Mouse (Mus musculus): ENCODE measurements around the gene Pus7.
"Not testable (repeated sequence)": the region's sequence is repeated elsewhere in the genome, so short reads cannot be mapped to it uniquely, and the experiment has no call there.

Gene Pus7

GRCm38 (mm10) chr5:23762531-23762930 lies 21.0 kb downstream of the Pus7 start:
- in situ Hi-C loops (cut with MboI; ENCODE audit: unreplicated experiment in 2 of 2): loop anchor here in 1 of 2 experiments (25.0 kb wide), 1 partner anchor 500 kb away; no protein-coding TSS in a partner anchor

DNA sequence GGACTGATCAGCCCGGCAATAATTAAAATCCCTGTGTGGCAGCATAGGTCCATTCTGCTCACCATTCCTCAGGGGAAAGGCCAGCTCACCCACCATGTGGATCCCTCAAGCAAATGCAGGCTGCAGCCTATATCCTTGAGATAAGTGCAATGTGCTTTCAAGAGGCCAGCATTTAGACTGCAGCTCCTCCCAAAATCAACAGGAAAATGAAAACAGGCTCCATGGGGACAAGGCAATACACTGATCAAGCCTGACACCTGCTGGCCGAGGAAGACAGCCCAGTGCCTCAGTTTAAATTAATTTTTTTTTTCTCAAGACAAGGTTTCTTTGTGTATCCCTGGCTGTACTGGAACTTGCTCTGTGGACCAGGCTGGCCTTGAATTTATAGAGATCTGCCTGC lies 24.9 kb downstream of the Pus7 start:
- in situ Hi-C loops (cut with MboI; ENCODE audit: unreplicated experiment in 2 of 2): loop anchor here (10.0 to 25.0 kb wide), 4 partner anchors 84 to 496 kb away; no protein-coding TSS in a partner anchor

- in situ Hi-C loops (cut with MboI; ENCODE audit: unreplicated experiment in 2 of 2): loop anchor here (10.0 to 25.0 kb wide), 4 partner anchors 82 to 494 kb away; no protein-coding TSS in a partner anchor
These were observed 27.1 kb downstream of the Pus7 start for GRCm38 (mm10) chr5:23756368-23756767.

GRCm38 (mm10) chr5:23755591-23755990 lies 27.9 kb downstream of the Pus7 start:
- in situ Hi-C loops (cut with MboI; ENCODE audit: unreplicated experiment in 2 of 2): loop anchor here (10.0 to 25.0 kb wide), 4 partner anchors 81 to 493 kb away; no protein-coding TSS in a partner anchor

- in situ Hi-C loops (cut with MboI; ENCODE audit: unreplicated experiment in 2 of 2): loop anchor here (5.0 to 25.0 kb wide), 6 partner anchors 33 to 488 kb away; no protein-coding TSS in a partner anchor
These were observed 33.6 kb downstream of the Pus7 start for GRCm38 (mm10) chr5:23749882-23750281.

DNA sequence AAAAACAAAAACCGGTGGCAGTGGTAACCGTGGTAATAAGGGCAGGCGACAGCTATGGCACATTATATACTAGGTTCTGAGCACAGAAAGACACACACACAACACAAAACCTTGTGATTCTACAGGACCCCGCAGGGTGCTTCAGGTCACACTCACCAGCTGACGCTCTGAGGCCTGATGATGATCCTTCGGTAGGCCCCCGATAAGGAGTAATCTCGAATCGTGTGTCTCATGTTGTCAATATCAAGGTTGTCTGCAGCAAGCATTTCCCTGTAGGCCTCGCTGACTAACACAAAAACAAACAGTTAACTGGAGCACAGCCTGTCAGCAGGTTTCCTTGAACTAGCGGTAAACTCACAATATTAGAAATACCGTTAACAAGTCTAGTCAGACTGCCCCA lies 40.2 kb downstream of the Pus7 start:
- in situ Hi-C loops (cut with MboI; ENCODE audit: unreplicated experiment in 2 of 2): no loop called here

DNA sequence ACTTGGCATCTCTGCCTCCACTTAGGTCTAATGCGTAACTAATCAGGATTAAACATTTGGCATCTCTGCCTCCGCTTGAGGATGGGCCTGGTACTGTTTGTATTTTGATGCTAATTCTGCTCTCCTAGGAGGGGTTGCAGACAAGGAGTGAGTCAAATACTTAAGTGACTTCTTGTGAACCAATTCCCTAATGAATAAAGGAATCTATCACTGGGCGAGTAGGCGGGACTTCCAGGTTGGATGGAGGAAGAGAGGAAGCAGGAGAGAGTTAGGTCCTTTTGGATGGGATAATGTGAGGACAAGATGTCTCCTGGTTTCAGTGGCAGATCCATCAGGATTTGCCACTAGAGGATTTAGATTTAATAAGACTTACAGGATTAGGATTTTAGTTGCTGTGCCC lies 46.4 kb downstream of the Pus7 start:
- in situ Hi-C loops (cut with MboI; ENCODE audit: unreplicated experiment in 2 of 2): no loop called here

GRCm38 (mm10) chr5:23736366-23736765 lies 47.1 kb downstream of the Pus7 start:
- in situ Hi-C loops (cut with MboI; ENCODE audit: unreplicated experiment in 2 of 2): no loop called here

DNA sequence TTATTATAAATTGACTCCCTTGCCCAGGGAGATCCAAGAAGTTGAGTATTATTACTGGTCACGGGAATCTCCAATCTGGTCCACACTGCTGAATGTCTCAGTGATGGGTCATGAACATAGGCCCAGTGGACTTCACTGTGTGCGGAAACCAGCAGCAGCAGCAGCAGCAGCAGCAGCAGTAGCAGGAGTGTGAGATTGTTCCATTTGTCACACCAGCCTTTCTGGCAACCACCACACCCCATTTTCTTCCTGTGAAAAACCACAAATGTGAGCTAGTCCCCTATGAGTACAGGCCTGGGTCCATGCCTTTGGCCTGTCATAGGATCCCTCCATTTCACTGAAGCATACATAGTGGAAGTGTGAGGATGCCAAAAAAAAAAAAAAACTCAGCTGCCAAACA lies 61.6 kb downstream of the Pus7 start:
- in situ Hi-C loops (cut with MboI; ENCODE audit: unreplicated experiment in 2 of 2): no loop called here

- in situ Hi-C loops (cut with MboI; ENCODE audit: unreplicated experiment in 2 of 2): loop anchor here in 1 of 2 experiments (5.0 kb wide), 1 partner anchor 33 kb away; no protein-coding TSS in a partner anchor
These were observed 64.6 kb downstream of the Pus7 start for GRCm38 (mm10) chr5:23718881-23719328.

DNA sequence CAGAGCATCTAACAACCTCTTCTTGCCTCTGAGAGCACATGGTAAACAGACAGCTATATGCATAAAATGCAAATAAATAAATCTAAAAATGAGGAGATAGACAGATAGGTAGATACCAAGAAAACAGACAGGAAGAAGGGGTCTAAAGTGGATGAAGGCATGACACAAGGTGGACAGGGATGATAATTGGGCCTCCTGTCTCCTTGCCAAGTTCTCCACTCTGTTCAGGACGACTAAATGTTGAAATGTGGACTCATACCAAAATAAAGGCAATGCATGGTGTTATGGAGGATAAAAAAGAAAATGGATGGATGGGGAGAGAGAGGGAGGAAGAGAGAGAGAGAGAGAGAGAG lies 65.4 kb downstream of the Pus7 start:
- in situ Hi-C loops (cut with MboI; ENCODE audit: unreplicated experiment in 2 of 2): loop anchor here in 1 of 2 experiments (5.0 kb wide), 1 partner anchor 34 kb away; no protein-coding TSS in a partner anchor

- in situ Hi-C loops (cut with MboI; ENCODE audit: unreplicated experiment in 2 of 2): loop anchor here in 1 of 2 experiments (5.0 kb wide), 1 partner anchor 35 kb away; no protein-coding TSS in a partner anchor
These were observed 65.9 kb downstream of the Pus7 start for GRCm38 (mm10) chr5:23717469-23718181.

- in situ Hi-C loops (cut with MboI; ENCODE audit: unreplicated experiment in 2 of 2): loop anchor here in 1 of 2 experiments (5.0 kb wide), 1 partner anchor 139 kb away; no protein-coding TSS in a partner anchor
These were observed 69.8 kb downstream of the Pus7 start for GRCm38 (mm10) chr5:23713401-23714335.

DNA sequence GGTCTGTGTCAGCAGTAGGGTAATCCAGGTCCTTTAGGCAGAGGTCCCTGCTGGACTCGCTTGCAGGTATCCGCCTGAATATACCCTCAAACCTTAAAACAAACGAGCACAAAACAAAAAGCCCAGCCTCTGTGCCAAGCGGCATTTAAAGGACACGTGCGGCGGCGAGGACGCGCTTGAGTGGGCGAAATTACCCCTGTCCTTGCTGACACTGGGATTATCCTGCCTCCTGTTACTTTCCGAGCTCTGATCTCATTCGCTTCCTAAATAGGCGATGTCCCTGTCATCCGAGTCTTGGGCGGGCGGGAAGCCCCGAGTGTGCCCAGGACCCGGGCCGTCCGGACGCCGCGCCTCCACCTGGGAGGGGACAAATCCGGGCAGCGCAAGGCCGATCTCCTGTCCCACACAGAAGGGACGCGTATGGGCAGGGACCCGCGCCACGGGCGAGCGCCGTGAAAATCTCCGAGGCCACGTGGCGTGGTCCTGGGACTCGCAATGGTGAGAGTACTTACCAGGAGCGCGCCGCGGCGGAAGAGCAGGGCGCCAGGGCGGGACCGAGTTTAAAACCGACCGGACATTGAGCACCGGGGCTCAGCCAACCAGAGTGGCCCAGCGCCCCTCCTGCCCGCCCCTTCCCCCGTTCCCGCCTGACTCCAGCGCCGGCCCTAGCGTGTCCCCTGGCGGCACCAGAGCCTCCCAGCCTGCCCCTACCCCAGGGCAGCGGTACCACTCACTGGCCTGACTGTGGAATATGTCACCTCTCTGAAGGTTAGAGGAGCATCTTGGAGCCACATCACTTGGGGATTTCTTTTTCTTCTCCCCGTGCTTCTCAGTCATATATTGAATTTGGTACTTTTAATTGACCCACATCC lies 71.1 kb downstream of the Pus7 start:
- in situ Hi-C loops (cut with MboI; ENCODE audit: unreplicated experiment in 2 of 2): loop anchor here in 1 of 2 experiments (5.0 kb wide), 1 partner anchor 140 kb away; no protein-coding TSS in a partner anchor

DNA sequence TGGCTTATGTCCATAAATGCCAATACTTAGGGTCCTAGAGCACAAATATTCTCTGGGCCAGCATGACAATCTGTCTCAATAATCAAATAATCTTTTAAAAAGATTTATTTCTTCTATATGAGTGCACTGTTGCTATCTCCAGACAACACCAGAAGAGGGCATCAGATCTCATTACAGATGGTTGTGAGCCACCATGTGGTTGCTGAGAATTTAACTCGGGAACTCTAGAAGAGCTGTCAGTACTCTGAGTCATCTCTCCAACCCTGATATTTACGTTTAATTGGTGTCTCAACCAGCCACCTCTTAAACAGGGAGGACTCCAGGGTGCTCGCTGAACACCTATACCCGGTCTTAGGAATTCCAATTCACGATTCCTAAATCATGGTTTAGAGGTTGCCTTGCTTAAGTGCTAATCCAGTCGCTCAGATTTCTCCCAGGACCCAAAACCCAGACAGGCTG lies 71.8 kb downstream of the Pus7 start:
- in situ Hi-C loops (cut with MboI; ENCODE audit: unreplicated experiment in 2 of 2): loop anchor here in 1 of 2 experiments (5.0 kb wide), 1 partner anchor 141 kb away; no protein-coding TSS in a partner anchor

DNA sequence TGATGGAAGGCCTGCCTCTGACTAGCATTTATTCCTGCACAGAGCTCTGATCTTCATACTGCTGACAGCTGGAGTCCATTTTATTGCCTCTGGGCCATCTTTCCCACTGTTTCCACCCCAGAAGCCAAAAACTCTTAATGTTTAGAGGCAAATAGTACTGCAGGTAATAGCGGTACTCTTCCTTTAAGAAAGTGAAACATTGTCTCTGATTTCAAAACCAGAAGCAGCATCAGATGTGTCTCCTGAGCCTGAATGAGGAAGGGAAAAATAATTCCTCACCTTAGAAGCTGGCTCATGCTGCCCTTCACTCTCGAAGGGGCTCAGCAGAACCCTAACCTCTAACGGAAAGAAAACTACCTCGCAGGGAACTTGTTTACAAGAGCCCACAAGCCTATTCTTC lies 72.3 kb downstream of the Pus7 start:
- in situ Hi-C loops (cut with MboI; ENCODE audit: unreplicated experiment in 2 of 2): loop anchor here in 1 of 2 experiments (5.0 kb wide), 1 partner anchor 141 kb away; no protein-coding TSS in a partner anchor

DNA sequence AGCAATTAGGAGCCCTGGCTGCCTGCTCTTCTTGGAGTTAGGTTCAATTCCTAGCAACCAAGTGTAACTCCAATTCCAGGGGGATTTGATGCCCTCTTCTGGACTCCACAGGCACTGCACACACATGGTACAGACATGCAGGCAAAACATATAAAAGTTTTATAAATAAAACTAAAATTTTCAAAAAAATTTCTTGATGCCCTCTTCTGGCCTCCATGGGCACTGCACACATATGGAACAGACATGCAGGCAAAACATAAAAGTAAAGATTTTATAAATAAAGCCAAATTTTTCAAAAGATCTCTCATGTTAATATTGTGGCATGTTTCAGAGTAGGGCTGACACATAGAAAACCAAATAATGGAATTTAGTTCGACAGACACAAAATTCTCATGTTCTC lies 73.8 kb downstream of the Pus7 start:
- in situ Hi-C loops (cut with MboI; ENCODE audit: unreplicated experiment in 2 of 2): loop anchor here in 1 of 2 experiments (5.0 kb wide), 1 partner anchor 143 kb away; no protein-coding TSS in a partner anchor

DNA sequence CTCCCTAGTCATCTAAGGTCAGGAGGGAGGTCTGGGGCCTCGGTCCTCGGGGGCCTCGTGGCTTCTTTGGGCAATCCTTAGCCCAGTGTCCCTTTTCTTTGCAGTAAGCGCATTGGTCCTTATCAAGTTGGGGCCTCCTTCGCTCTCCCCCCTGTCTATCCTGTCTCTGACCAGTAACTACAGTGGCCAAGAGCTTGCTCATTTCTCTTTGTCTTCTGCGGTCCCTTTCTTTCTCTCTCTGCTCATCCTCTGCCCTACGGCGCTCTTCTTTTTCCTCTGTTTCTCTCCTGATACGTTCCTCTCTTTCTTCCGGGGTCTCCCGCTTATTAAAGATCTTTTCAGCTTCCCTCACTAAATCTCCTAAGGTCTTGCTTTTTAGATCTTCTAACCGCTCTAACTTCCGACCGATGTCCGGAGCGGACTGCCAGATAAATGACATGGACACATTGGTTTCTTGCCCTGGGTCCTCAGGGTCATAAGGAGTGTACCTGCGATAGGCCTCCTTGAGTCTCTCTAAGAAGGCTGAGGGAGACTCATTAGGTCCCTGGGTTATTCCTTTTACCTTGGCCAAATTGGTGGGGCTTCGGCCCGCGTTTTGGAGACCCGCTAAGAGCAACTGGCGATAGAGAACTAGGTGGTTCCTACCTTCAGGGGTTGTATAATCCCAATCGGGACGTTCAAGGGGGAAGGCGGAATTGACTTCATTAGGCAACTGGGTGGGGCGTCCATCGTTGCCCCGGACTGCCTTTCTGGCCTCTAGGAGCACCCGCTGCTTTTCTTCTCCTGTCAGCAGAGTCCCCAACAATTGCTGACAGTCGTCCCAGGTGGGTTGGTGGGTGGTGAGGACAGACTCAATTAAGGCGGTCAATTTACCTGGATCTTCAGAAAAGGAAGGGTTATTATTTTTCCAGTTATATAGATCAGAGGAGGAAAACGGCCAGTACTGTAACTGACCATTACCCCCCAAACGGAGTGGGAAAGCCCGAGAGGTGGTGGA lies 76.6 kb downstream of the Pus7 start:
- in situ Hi-C loops (cut with MboI; ENCODE audit: unreplicated experiment in 2 of 2): not testable (repeated sequence)

Measured in v-Abl transformed pro-B cells (cell line).